Mouse (Mus musculus) neural tube, embryonic 15.5 days (tissue): ENCODE data around the gene Aatf. TPM values are rescaled to one million over a fixed set of nuclear protein-coding genes. Genes with fewer than 3 reads are reported as not detected.

Experiments used
- ATAC-seq: fragments of 200-750 bp; cut with Nextera tagmentation; 2 replicates; pipeline ENCODE4 v1.8.0; 2017; ENCODE audit warnings: mild to moderate bottlenecking, moderate TSS enrichment, moderate library complexity; ENCODE audit not compliant: low FRiP score
- H3K27ac ChIP-seq: fragments of 300-500 bp; sonication (generic); replicated peaks from 2 replicates; pipeline ENCODE4 v1.5.1; 2015; ENCODE audit warnings: mild to moderate bottlenecking, inconsistent platforms
- H3K27me3 ChIP-seq: fragments of 300-500 bp; sonication (generic); replicated peaks from 2 replicates; pipeline ENCODE4 v1.6.1; 2015; ENCODE audit warnings: inconsistent platforms
- H3K36me3 ChIP-seq: fragments of 300-500 bp; sonication (generic); 2 replicates; pipeline ENCODE4 v1.6.1; 2015; ENCODE audit warnings: inconsistent platforms
- H3K4me1 ChIP-seq: fragments of 300-500 bp; sonication (generic); 2 replicates; pipeline ENCODE4 v1.6.1; 2015; ENCODE audit warnings: inconsistent platforms
- H3K4me2 ChIP-seq: fragments of 300-500 bp; sonication (generic); 2 replicates; pipeline ENCODE4 v1.6.1; 2015; ENCODE audit warnings: inconsistent platforms, mild to moderate bottlenecking, moderate library complexity
- H3K4me3 ChIP-seq: fragments of 300-500 bp; sonication (generic); replicated peaks from 2 replicates; pipeline ENCODE4 v1.5.1; 2015; ENCODE audit warnings: mild to moderate bottlenecking, inconsistent platforms
- H3K9ac ChIP-seq: fragments of 300-500 bp; sonication (generic); replicated peaks from 2 replicates; pipeline ENCODE4 v1.6.1; 2015; ENCODE audit warnings: mild to moderate bottlenecking, inconsistent platforms
- H3K9me3 ChIP-seq: fragments of 300-500 bp; sonication (generic); replicated peaks from 2 replicates; pipeline ENCODE4 v1.6.1; 2016; ENCODE audit warnings: inconsistent platforms
- WGBS: fragments of 180-500 bp; shearing (Covaris S2); methylation state at CpG from one replicate; pipeline ENCODE4 v1.1.7; 2015; ENCODE audit warnings: mixed read lengths; 5-methylcytosine and 5-hydroxymethylcytosine counted together
- polyA plus RNA-seq: library from polyadenylated mRNA; unstranded; fragments of >200 nt; fragmentation: Nextera tagmentation; extraction: Ambion mirVana; gene quantifications from 2 replicates; pipeline ENCODE4 v1.2.1, GENCODE M21; 2015

Aatf gene
- polyA plus RNA-seq, result 49.8 and 53.9 TPM in 2 replicates

DNA sequence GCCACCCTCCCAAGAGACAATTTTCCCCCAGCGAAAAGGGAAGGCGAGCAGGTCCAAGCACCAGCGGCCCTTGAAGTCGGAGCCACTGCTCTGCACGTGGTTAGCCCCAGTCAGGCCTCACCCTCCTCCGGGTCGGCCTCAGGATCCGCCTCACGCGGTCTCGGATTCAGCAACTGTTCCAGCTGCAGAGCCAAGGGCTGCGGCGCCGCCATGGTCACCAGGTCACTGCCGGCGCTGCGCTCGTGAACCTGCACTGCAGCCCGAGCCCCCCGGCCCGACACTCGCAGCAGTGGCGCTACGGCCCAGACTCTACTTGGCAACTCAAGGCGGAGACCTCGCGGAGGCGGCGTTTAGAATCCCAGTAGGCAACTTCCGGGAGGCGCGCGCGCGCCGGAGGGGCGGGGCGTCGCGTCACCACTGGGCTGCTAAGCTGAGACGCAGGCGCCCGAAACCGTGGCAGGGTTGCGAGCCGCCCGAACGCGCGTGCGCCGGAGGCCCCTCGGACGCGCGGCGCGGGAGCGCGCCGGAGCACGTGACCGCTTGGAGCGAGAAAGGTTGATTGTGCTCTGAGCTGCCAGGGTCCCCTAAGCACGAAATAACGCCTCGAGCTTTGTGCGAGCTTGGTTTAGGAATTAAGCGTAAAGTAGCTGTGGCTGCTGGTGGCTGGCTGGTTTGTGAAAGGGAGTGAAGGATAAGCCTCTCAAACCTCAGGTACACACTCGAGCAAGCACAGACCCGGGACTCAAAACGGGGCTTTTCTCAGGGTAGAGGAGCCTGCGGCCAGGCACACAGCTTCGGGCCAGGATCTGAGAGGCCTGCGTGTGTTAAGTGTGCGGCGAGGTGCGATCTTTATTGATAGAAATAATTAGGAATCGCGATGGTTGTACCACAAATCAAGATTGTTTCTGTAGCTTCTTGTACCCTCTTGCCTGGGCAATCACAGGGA is at the start of gene Aatf:
Gene Aatf (minus strand): TSS at position 352 of the 946 bp plus-strand sequence.
- H3K27ac ChIP-seq, result peak within 1 kb of the TSS; percentile 88
- peak within 1 kb of the TSS; percentile 88 for H3K4me3 ChIP-seq
- peak within 1 kb of the TSS; percentile 75 for H3K9ac ChIP-seq
- peaks cover 25% of the 10 kb centered on the region for H3K4me1 ChIP-seq
- peaks cover 16% of the 10 kb centered on the region; the same call in 1 of the 2 replicates for H3K36me3 ChIP-seq
- peaks cover 28% of the 10 kb centered on the region for H3K27me3 ChIP-seq
- peak within 1 kb of the TSS; percentile 77 for H3K4me2 ChIP-seq
- no peaks in the 10 kb centered on the region for H3K9me3 ChIP-seq
- under 1% methylated on average over 80 of the region's 80 CpGs for WGBS
- ATAC-seq, result peak; percentile 98

DNA sequence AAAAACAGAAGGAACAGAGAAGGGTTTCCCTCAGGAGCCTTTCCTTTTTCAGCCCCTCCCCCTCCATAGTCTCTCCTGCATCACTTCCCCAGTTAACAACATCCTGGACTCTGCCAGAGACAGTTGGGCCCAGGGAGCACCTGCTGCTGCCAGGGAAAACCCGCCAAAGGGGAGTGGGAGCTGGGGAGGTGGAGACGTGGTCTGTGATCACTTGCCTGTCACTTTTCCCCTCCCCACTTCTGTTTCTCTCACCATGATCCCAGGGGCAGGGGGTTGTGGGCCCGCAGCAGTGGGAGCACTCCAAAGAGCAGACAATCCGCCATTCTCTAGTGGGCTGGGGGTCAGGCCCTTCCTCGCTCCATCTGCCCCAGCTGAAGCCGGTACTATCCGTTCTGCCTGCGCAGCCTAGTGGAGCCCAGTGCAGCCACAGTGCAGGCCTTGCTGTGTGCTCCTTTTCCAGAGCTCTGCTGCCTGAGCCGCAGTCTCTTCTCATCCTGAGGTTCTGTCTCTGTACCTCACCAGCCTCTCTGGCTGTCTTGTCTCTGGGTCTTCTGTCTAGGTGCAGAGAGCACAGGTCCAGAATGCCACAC is 49.5 kb upstream of the Aatf start:
- no peak overlapping the region for H3K4me2 ChIP-seq
- peaks cover 20% of the 10 kb centered on the region for H3K4me1 ChIP-seq
- H3K36me3 ChIP-seq, result no peaks in the 10 kb centered on the region
- H3K9ac ChIP-seq, result no peak overlapping the region; the same call in 1 of the 2 replicates
- ATAC-seq, result no peak
- WGBS, result 16% methylated on average over 9 of the region's 9 CpGs
- H3K9me3 ChIP-seq, result no peaks in the 10 kb centered on the region
- H3K27me3 ChIP-seq, result peaks cover 12% of the 10 kb centered on the region
- H3K4me3 ChIP-seq, result no peak overlapping the region
- no peak overlapping the region for H3K27ac ChIP-seq

DNA sequence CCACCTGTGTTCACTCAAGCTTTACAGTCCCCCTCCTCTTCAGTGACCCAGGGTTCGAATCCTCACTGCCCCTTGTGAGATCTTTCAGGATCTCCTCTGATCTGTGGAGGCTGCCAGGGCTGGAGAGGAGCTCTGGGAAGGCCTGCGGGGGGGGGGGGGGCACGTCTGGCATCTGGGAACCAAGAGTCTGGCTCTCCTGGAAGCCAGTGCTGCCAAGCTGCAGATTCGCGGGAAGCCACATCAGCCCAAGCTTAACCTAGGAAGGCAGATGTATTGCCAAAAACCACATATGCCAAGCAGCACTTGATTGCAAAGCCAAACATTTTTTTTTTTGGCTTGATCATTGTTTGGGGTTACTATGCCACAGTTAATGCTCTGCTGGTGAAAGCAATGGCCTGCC is 48.2 kb upstream of the Aatf start:
- 73% methylated on average over 5 of the region's 5 CpGs for WGBS

DNA sequence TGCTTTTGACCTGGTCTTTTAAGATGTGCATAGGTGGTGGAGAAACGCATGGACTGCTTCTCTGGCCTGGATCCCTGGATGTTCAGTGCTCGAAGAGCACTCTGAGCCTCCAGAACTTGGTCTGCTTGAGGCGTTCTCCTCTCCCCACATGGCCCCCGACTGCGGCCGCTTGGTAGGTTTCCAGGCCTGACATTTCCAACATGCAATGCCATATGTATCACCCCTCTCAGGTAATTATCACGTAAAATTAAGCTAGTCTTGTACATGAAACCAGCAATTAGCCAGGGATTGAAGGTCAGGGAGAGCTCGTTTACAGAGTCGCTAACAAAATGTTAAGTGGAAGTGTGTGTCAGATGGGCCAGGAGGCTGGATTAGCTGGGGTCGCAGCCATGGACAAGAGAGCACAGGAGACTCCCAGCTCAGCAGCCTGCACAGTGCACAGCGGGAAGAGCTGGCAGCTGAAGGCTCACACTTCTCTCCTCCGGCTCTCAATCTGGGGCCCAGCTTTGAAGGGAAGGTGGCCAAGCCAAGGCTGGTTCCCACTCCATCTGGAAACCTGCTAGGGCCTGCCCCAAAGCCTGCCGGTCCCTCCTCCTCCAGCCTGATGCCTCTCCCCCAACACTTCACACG is 40.6 kb upstream of the Aatf start:
- Histone ChIP-seq H3K27me3 (peaks cover 18% of the 10 kb centered on the region), H3K36me3 (no peaks in the 10 kb centered on the region), H3K9me3 (no peaks in the 10 kb centered on the region), H3K27ac (no peak overlapping the region), H3K4me1 (peaks cover 6% of the 10 kb centered on the region; the same call in 1 of the 2 replicates), H3K4me3 (no peak overlapping the region), H3K9ac (no peak overlapping the region), H3K4me2 (no peak overlapping the region)
- 85% methylated on average over 14 of the region's 14 CpGs for WGBS
- ATAC-seq, result no peak

More for the DNA sequence above, 48.2 kb upstream of the Aatf start:
- Histone ChIP-seq H3K27ac (no peak overlapping the region), H3K27me3 (peaks cover 12% of the 10 kb centered on the region), H3K9ac (no peak overlapping the region), H3K4me3 (no peak overlapping the region), H3K36me3 (no peaks in the 10 kb centered on the region), H3K4me2 (no peak overlapping the region), H3K4me1 (peaks cover 14% of the 10 kb centered on the region), H3K9me3 (no peaks in the 10 kb centered on the region)
- no peak for ATAC-seq

DNA sequence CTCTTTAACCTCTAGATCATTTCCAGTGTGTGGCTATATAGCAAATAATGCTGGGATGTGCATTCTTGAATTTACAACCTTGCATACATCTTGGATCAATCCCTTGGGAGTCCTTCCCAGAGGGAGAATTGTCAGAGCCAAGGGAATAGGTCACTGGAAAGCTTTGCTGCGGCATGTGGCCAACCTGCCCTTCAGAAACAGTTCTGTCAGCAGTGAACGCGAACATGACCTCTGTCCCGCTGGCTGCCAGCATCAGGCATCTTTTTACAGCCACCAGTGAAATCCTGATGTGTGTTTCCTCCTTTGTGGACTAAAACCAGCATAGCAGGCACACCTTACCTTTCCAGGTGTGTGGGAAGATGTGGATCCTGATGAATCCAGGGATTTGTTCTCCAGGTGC is 38.0 kb upstream of the Aatf start:
- H3K9me3 ChIP-seq, result no peaks in the 10 kb centered on the region
- no peak overlapping the region for H3K4me3 ChIP-seq
- no peak overlapping the region for H3K27ac ChIP-seq
- H3K9ac ChIP-seq, result no peak overlapping the region
- no peak for ATAC-seq
- 72% methylated on average over 4 of the region's 4 CpGs for WGBS
- peaks cover 17% of the 10 kb centered on the region for H3K27me3 ChIP-seq
- H3K4me2 ChIP-seq, result no peak overlapping the region
- no peaks in the 10 kb centered on the region for H3K36me3 ChIP-seq
- peaks cover 6% of the 10 kb centered on the region; the same call in 1 of the 2 replicates for H3K4me1 ChIP-seq

DNA sequence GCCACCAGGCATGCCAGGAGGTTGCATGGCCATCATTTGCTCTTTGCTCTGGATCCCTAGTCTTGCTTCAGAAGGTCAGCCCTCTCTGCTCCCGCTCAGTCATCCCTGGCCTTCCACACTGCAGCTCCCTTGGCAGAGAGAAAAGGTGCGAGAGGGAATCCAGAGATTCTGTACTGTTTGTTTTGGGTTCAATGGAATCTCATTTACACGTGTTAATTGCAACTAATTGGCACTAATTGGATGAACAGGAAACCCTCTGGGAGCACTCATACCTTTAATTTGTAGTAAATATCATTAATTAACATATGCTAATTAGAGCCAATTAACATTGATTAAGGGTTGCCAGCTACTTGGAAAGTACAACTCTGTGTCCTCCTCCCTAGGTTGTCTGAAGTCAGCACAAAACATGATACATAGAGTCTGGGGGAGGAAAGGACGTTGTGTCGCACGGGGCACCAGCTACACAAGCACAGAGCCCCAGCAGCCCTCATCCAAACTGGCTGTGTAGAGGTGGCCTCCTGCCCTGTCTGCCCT is 36.0 kb upstream of the Aatf start:
- WGBS, result 44% methylated on average over 6 of the region's 6 CpGs
- Histone ChIP-seq H3K27me3 (peaks cover 24% of the 10 kb centered on the region), H3K4me2 (no peak overlapping the region), H3K27ac (no peak overlapping the region), H3K4me3 (no peak overlapping the region), H3K9ac (no peak overlapping the region), H3K4me1 (peaks cover 6% of the 10 kb centered on the region; the same call in 1 of the 2 replicates), H3K36me3 (no peaks in the 10 kb centered on the region), H3K9me3 (no peaks in the 10 kb centered on the region)
- no peak for ATAC-seq

DNA sequence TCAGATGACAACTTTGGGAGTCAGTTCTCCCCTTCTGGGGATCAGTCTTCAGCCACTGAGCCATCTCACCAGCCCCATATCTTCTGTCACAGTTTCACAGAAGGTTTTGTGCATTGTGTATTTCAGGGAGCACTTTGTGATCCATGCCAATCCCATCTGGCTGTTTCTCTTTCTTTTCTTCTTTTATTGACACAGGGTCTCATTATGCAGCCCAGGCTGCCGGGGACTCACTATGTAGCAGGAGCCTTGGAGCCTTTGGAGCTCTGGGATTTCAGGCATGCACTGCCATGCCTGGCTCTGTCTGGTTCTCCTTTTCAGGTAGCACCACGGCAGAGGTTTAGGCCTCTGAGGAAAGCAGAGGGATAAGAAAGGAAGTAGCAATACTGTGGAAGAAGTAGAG is 35.0 kb upstream of the Aatf start:
- Histone ChIP-seq H3K36me3 (no peaks in the 10 kb centered on the region), H3K4me3 (no peak overlapping the region), H3K9me3 (no peaks in the 10 kb centered on the region), H3K27me3 (peaks cover 22% of the 10 kb centered on the region), H3K4me2 (no peak overlapping the region), H3K27ac (no peak overlapping the region), H3K4me1 (peaks cover 6% of the 10 kb centered on the region; the same call in 1 of the 2 replicates), H3K9ac (no peak overlapping the region)
- no peak for ATAC-seq
- WGBS, result 22% methylated on average over 2 of the region's 2 CpGs

DNA sequence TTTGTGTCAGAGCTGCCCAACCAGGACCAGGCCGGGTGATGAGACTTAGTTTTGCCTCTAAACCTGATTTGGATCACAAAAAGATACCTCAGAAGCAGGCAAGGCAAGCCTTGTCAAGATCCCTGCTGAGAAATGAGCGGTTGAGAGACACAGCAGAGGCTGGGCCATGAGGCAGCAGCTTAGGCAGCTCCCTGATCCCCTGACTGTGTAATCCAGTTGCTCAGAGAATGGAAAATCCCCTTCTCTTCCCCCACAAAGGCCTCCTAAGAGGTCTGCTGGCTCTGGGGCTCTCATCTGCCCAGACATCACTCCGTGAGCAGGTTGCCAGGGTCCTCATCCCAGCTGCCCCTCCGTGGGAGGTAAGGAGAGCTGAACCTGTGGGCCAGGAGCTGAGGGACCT is 26.7 kb upstream of the Aatf start:
- peaks cover 26% of the 10 kb centered on the region for H3K27me3 ChIP-seq
- no peaks in the 10 kb centered on the region for H3K9me3 ChIP-seq
- no peak overlapping the region for H3K4me2 ChIP-seq
- H3K27ac ChIP-seq, result no peak overlapping the region
- no peaks in the 10 kb centered on the region for H3K36me3 ChIP-seq
- H3K4me3 ChIP-seq, result no peak overlapping the region
- ATAC-seq, result no peak
- peaks cover 7% of the 10 kb centered on the region; the same call in 1 of the 2 replicates for H3K4me1 ChIP-seq
- WGBS, result 18% methylated on average over 4 of the region's 4 CpGs
- H3K9ac ChIP-seq, result no peak overlapping the region

DNA sequence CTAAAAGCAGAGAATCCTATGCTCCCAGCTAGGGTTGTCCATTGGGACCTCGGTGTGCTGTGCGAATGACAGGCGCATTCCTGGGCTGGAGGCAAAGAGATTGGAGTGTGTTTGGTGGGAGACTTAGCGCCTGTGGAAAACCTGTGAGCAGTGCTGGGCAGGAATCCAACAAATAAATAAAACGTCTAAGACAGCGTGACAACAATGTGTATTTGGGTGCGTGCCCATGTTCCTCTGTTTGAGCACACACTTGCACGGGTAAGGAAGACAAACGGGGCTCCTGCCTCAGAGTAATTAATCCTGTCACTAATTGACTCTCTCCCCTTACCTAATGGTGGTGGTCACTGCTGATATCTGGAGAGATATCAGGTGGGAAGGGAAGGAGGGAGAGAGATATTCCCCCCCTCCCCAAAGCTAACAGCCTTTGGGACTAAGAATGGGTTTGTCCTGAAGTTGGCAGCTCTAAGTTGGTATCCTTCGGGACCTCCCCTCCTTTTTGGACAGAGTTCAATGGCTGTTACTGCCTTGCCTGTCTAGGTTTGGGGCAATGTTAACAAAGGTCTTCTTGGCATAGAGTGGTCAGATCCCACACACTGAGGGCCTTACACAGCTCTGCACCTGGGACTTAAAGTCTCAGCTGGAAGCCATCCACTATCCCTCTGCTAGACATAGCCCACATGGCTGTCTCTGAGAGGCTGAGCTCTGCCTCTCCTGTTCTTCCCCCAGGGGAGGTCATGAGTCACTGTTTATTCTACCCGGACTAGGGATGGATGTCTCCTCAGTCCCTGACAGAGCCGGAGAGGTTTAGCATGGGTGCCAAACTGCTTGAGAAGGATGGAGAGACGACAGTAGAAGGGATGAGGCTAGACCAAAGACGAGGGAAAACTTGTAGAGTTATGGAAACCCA is 16.7 kb upstream of the Aatf start:
- 9% methylated on average over 14 of the region's 14 CpGs for WGBS
- no peak for ATAC-seq
- H3K27me3 ChIP-seq, result peaks cover 72% of the 10 kb centered on the region
- peak overlapping the region; percentile 62 for H3K9ac ChIP-seq
- H3K27ac ChIP-seq, result peak overlapping the region; percentile 78
- peak overlapping the region; percentile 50 for H3K4me3 ChIP-seq
- H3K4me2 ChIP-seq, result peak overlapping the region; percentile 70
- no peaks in the 10 kb centered on the region for H3K9me3 ChIP-seq
- peaks cover 30% of the 10 kb centered on the region for H3K4me1 ChIP-seq
- H3K36me3 ChIP-seq, result no peaks in the 10 kb centered on the region

DNA sequence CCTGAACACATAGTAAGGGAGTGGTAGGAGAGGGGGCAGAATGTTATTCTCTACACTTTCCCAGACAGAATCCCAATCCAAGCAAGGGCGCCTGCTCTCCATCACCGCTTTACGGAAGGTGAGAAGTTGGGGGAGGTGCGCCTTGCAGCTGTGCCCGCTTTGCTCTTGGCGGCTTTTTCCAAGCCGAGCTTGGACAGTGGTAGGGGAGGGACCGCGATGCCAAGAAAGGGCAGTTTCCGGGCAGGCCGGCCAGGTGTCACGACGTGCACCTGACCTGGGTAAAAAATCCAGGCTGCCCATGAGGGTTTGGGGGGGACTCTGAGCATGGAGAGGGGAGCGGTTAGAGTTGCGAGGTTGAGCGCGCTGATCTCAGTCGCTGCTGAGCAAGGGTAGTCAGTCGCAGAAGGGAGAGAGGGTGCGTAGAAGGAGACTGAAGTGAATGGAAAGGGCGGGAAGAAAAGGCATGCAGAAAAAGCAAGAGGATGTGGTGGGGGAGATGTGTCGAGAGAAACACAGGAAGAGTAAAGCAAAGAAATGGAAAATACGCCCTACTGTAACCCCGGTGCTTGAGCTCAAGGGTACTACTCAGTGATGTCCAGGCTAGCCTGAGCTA is 15.9 kb upstream of the Aatf start:
- Histone ChIP-seq H3K36me3 (no peaks in the 10 kb centered on the region), H3K9ac (peak overlapping the region; percentile 62), H3K4me3 (peak overlapping the region; percentile 50), H3K4me1 (peaks cover 38% of the 10 kb centered on the region), H3K27me3 (peaks cover 73% of the 10 kb centered on the region), H3K9me3 (no peaks in the 10 kb centered on the region), H3K27ac (peak overlapping the region; percentile 78), H3K4me2 (peak overlapping the region; percentile 70)
- WGBS, result 3% methylated on average over 24 of the region's 24 CpGs
- ATAC-seq, result no peak
